Mouse (Mus musculus): Measurements from ENCODE around the gene Tbcd.
"Not testable (repeated sequence)": the region's sequence is repeated elsewhere in the genome, so short reads cannot be mapped to it uniquely, and the experiment has no call there.

Tbcd gene

DNA sequence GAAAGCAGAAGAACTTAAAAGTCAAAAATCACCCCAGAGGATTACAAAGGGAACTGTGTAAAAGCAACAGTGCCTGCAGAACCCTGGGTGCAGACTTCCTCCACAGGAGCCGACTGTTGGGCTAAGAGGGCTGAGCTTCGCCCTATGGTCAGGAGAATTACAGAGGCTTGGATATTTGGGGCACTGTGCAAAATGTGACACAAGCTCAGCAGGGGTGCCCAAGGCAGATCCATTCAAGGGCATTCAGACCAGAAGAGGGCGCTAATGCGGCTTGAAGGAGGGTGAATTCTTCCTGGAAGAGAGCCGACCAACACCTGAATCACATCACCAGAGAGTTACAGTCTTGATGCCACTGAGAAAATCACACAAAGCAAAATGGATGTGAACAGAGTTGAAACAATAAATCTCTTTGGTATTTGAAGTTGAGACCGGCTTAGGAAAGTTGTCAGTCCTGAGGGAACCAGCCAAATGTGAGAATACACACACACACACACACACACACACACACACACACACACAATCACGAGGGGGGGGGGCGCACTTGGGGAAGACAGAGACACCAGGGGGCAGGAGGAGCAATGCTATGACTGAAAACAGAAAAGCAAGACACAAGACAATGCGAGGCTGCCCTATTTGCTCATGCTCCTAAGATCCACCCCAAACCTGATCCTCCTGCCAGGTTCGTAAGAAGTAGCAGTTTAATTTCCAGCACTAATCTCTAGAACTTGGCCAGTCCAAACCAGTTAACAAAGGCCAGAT, 201.0 kb downstream of the Tbcd start:
- DNase-seq (ENCODE audit: low read depth, low spot score): peak; percentile 93

- DNase-seq (ENCODE audit: low read depth, low spot score): no peak
Measured at GRCm38 (mm10) chr11:121653631-121654030, 201.9 kb downstream of the Tbcd start.

- peak; percentile 46 for DNase-seq (ENCODE audit: low read depth, low spot score)
Measured at GRCm38 (mm10) chr11:121654406-121654945, 202.7 kb downstream of the Tbcd start.

DNA sequence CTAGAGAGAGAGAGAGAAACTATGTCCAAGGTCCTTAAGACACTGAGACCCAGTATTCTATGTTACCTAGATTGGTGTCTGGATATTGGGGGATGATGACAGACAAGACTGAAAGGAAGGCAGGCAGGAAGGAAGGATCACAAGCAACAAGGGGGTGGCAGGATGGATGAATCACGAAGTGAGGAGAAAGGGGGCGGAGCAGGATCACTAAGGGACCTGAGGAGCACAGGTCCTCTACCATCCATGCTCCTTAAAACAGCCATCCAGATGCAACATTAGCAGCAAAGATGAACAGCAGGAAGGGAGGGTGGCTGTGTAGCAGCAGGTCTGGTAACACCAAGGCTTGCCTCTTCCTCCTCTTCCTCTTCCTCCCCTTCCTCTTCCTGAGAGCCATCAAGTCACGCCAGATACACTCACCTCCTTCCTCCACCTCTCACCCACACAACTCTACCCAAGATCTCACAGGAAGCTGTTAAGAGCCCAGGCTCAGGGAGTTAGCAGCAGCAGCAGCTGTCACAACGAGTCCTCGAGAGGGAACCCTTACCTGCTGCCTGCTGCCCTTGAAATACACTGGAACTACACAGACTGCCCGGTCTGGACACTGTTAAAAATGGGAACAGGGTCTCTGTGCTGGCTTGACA, 203.5 kb downstream of the Tbcd start:
- no peak for DNase-seq (ENCODE audit: low read depth, low spot score)

- DNase-seq (ENCODE audit: low read depth, low spot score): no peak
Measured at GRCm38 (mm10) chr11:121655807-121656511, 204.2 kb downstream of the Tbcd start.

- DNase-seq (ENCODE audit: low read depth, low spot score): no peak
Measured at GRCm38 (mm10) chr11:121658151-121658550, 206.4 kb downstream of the Tbcd start.

DNA sequence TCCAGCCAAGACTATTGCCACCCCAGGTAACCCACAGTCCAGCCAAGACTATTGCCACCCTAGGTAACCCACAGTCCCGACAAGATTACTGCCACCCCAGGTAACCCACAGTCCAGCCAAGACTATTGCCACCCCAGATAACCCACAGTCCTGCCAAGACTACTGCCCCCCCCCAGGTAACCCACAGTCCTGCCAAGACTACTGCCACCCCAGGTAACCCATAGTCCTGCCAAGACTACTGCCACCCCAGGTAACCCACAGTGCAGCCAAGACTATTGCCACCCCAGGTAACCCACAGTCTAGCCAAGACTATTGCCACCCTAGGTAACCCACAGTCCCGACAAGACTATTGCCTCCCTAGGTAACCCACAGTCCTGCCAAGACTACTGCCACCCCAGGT, 208.9 kb downstream of the Tbcd start:
- DNase-seq (ENCODE audit: low read depth, low spot score): not testable (repeated sequence)

- DNase-seq (ENCODE audit: low read depth, low spot score): no peak
Measured at GRCm38 (mm10) chr11:121661116-121661515, 209.4 kb downstream of the Tbcd start.
